Mouse (Mus musculus) intestine, embryonic 14.5 days (tissue): ENCODE data around the gene Nupr1. TPM values are rescaled to one million over a fixed set of nuclear protein-coding genes. Genes with fewer than 3 reads are reported as not detected.

Experiments
- ATAC-seq: fragments of 200-750 bp; cut with Nextera tagmentation; replicated peaks from 2 replicates; pipeline ENCODE4 v1.8.0; 2017; ENCODE audit warnings: low read depth, moderate number of reproducible peaks, moderate TSS enrichment, moderate library complexity; ENCODE audit not compliant: low FRiP score, low TSS enrichment
- DNase-seq: peaks from one replicate; pipeline ENCODE4 v3.0.0-alpha.2; 2018; ENCODE audit warnings: low spot score
- H3K27ac ChIP-seq: fragments of 300-500 bp; sonication (generic); 2 replicates; pipeline ENCODE4 v1.5.1; 2014; ENCODE audit warnings: low read depth, mild to moderate bottlenecking, control low read depth
- H3K27me3 ChIP-seq: fragments of 300-500 bp; sonication (generic); replicated peaks from 2 replicates; pipeline ENCODE4 v1.6.1; 2014; ENCODE audit warnings: low read length, control low read depth; ENCODE audit not compliant: control insufficient read depth, insufficient read depth
- H3K36me3 ChIP-seq: fragments of 300-500 bp; sonication (generic); 2 replicates; pipeline ENCODE4 v1.6.1; 2014; ENCODE audit warnings: low read length, control low read depth; ENCODE audit not compliant: control insufficient read depth, insufficient read depth
- H3K4me1 ChIP-seq: fragments of 300-500 bp; sonication (generic); replicated peaks from 2 replicates; pipeline ENCODE4 v1.6.1; 2014; ENCODE audit warnings: low read length, control low read depth, mixed read lengths; ENCODE audit not compliant: control insufficient read depth, insufficient read depth
- H3K4me2 ChIP-seq: fragments of 300-500 bp; sonication (generic); 2 replicates; pipeline ENCODE4 v1.6.1; 2014; ENCODE audit warnings: low read length
- H3K4me3 ChIP-seq: fragments of 300-500 bp; sonication (generic); 2 replicates; pipeline ENCODE4 v1.5.1; 2014; ENCODE audit warnings: low read depth, low read length, control low read depth, mixed read lengths
- H3K9ac ChIP-seq: fragments of 300-500 bp; sonication (generic); 2 replicates; pipeline ENCODE4 v1.6.1; 2014; ENCODE audit warnings: mild to moderate bottlenecking, low read length
- H3K9me3 ChIP-seq: fragments of 300-500 bp; sonication (generic); 2 replicates; pipeline ENCODE4 v1.6.1; 2016; ENCODE audit warnings: low read length, control low read depth; ENCODE audit not compliant: control insufficient read depth
- WGBS: fragments of 180-500 bp; shearing (Covaris S2); extraction: QIAGEN DNeasy Blood & Tissue Kit; methylation state at CpG from one replicate; pipeline ENCODE4 v1.1.7; 2014; 5-methylcytosine and 5-hydroxymethylcytosine counted together
- polyA plus RNA-seq: library from polyadenylated mRNA; unstranded; fragments of >200 nt; fragmentation: Nextera tagmentation; extraction: Ambion mirVana; gene quantifications from 2 replicates; pipeline ENCODE4 v1.2.1, GENCODE M21; 2014

The Nupr1 gene
- polyA plus RNA-seq, 1 experiment from 2014 or later = 27.3 TPM

DNA sequence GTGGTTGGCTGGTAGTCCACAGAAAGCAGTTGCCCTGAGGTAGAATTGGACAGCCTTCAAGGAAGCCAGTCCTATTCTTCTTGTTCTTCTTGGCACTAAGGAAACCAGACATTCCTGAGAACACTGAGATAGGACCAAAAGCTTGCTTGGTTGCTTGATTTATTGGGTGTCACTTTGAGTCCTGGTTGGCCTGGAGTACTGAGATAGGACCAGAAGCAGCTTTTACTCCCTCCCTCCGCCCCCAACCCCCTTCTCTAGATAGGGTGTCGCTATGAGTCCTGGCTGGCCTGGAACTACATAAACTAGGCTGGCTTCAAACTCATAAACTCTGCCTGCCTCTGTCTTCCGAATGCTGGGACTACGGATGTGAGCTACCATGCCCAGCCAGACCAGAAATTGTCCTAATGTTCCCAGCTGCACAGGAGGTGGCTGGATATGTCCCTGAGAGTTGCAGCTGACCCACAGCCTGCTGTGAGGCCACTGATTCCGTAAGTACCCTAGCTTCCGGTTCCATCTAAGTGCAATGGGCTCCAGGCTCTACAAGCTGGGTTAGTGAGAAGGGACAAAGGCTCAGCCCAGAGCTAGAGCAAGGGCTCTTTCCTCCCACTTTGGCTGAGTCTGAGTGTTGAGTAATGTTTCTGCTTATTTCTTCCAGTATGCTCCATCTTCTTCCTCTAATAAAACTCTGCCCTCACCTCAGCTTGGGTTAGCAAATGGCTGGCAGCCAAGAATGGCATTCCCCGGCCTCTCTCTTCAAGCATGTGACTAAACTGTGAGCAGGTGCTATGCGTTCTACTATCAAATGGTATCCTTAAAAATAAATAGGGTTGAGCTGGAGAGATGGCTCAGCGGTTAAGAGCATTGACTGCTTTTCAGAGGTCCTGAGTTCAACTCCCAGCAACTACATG, 9.0 kb downstream of the Nupr1 start:
- H3K9ac ChIP-seq = no peak overlapping the region
- no peak for DNase-seq
- ATAC-seq = no peak

DNA sequence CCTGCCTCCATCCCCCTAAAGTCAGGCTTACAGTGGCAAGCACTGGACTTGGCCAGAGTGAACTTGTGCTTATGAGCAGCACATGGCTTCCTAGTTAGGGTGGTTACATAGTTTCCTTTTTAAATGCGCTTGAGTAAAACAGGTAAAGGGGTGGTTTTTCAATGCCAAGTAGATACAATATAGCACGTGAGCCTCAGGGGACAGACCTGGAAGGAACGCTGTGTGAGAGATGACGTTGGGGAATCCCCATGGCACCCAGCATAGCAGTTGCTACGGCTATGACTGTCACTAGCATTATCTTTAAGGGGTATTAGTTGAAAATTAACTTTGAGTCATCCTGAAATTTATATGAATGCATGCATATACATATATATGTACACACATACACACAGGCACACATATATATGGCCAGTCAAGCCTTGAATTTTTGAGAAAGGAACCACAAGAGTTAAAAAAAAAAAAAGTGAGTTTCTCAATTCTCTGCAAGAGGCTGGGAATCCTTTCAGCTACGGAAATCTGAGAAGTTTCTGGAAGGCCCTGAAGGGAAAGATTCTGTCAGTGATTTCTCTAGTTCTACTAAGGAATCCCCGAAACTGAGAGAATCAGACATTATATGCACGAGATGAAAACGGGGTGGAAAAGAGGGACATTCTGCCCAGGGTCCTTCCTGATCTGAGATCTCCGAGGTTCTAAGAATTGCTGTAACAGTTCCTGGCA, 10.9 kb downstream of the Nupr1 start:
- Histone ChIP-seq H3K36me3 (no peaks in the 10 kb centered on the region), H3K4me2 (no peak overlapping the region), H3K4me3 (no peak overlapping the region), H3K4me1 (no peaks in the 10 kb centered on the region), H3K9me3 (no peaks in the 10 kb centered on the region), H3K27ac (no peak overlapping the region), H3K27me3 (no peaks in the 10 kb centered on the region), H3K9ac (no peak overlapping the region)
- 75% methylated on average over 10 of the region's 10 CpGs for WGBS
- DNase-seq (no peak), ATAC-seq (no peak)

More for the DNA sequence above, 9.0 kb downstream of the Nupr1 start:
- H3K27ac ChIP-seq = no peak overlapping the region
- H3K4me2 ChIP-seq = no peak overlapping the region
- no peaks in the 10 kb centered on the region for H3K27me3 ChIP-seq
- no peaks in the 10 kb centered on the region for H3K9me3 ChIP-seq
- no peaks in the 10 kb centered on the region for H3K36me3 ChIP-seq
- 72% methylated on average over 9 of the region's 9 CpGs for WGBS
- no peak overlapping the region for H3K4me3 ChIP-seq
- H3K4me1 ChIP-seq = no peaks in the 10 kb centered on the region

DNA sequence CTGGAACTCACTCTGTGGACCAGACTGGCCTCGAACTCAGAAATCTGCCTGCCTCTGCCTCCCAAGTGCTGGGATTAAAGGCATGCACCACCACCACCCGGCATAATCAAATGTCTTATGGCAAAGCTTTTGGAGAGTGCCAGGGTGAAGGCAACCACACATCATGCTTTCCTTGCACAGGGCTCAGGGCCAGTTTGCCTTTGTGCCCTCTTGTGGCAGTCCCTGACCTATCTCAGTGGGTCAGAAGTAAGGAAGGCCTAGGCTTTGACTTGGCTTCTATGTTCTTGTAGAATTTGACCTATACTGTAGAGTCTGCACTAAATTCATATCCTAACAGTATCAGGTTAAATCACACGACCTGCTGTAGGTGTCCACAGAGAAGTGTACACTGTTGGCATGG, 14.0 kb downstream of the Nupr1 start:
- Histone ChIP-seq H3K4me3 (no peak overlapping the region), H3K36me3 (no peaks in the 10 kb centered on the region), H3K9ac (no peak overlapping the region), H3K27ac (no peak overlapping the region), H3K27me3 (no peaks in the 10 kb centered on the region), H3K9me3 (no peaks in the 10 kb centered on the region), H3K4me2 (no peak overlapping the region), H3K4me1 (no peaks in the 10 kb centered on the region)
- no peak for DNase-seq
- 67% methylated on average over 3 of the region's 3 CpGs for WGBS
- no peak for ATAC-seq

DNA sequence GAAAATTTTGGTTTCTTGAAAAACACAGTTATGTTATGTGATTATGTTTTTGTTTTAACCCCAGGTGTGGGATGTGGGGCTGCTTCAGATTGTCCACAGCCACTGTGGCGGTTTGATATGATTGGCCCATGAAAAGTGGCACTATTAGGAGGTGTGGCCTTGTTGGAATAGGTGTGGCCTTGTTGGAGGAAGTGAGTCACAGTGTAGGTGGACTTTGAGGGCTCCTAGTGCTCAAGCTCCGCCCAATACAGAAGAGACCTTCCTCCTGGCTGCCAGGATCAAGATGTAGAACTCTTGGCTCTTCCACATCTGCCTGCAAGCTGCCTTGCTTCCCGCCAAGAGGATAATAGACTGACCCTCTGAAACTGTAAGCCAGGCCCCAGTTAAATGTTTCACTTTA, 17.9 kb downstream of the Nupr1 start:
- ATAC-seq (no peak), DNase-seq (no peak)
- Histone ChIP-seq H3K4me2 (no peak overlapping the region), H3K36me3 (no peaks in the 10 kb centered on the region), H3K4me3 (no peak overlapping the region), H3K27ac (no peak overlapping the region), H3K27me3 (no peaks in the 10 kb centered on the region), H3K4me1 (no peaks in the 10 kb centered on the region), H3K9me3 (no peaks in the 10 kb centered on the region), H3K9ac (no peak overlapping the region)
- 76% methylated on average over 3 of the region's 3 CpGs for WGBS

DNA sequence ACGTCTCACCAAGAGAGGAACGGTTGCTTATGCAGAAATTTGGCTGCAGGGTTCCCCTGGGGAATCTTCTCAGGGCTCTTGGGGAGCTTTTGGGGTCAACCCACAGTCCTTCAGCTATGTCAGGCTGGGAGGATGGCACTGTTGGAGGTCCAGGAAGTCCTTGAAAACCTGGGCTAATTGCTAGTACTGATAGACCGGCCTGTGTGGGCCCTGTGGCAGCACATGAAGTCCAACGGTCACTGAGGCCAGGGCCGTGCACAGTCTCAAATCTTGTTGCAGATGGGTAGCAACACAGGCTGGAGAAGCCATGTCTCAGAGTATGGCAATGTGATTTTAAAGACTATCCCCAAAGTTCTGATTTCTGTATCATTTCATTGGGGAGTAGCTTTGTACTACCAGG, 22.9 kb downstream of the Nupr1 start:
- DNase-seq = no peak
- 86% methylated on average over 5 of the region's 5 CpGs for WGBS
- Histone ChIP-seq H3K9ac (no peak overlapping the region), H3K4me2 (no peak overlapping the region), H3K36me3 (no peaks in the 10 kb centered on the region), H3K4me3 (no peak overlapping the region), H3K4me1 (no peaks in the 10 kb centered on the region), H3K27me3 (no peaks in the 10 kb centered on the region), H3K9me3 (no peaks in the 10 kb centered on the region), H3K27ac (no peak overlapping the region)
- no peak for ATAC-seq

DNA sequence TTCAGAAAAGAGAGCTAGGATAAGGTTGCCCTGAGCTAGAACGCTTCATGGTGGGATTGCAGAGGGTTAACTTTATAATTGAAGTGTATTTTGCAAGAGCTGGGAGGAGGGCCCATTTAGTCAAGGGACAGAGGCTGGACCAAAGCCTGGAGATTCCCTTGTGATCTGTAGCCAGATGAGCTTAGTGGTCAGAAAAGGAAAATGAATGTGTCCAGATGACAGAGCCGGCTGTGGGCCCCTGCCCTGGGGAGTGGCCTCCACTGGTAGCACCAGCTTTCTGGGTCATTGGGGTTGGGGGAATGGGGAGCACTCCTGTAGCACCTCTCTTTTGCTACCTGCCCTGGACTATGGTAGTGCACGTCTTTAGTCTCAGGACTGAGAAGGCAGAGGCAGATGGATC, 23.6 kb downstream of the Nupr1 start:
- H3K9ac ChIP-seq = no peak overlapping the region
- no peak for ATAC-seq
- H3K9me3 ChIP-seq = no peaks in the 10 kb centered on the region
- no peaks in the 10 kb centered on the region for H3K36me3 ChIP-seq
- no peak overlapping the region for H3K4me3 ChIP-seq
- 79% methylated on average over 3 of the region's 3 CpGs for WGBS
- no peak overlapping the region for H3K27ac ChIP-seq
- no peaks in the 10 kb centered on the region for H3K4me1 ChIP-seq
- DNase-seq = no peak
- H3K4me2 ChIP-seq = no peak overlapping the region
- no peaks in the 10 kb centered on the region for H3K27me3 ChIP-seq

DNA sequence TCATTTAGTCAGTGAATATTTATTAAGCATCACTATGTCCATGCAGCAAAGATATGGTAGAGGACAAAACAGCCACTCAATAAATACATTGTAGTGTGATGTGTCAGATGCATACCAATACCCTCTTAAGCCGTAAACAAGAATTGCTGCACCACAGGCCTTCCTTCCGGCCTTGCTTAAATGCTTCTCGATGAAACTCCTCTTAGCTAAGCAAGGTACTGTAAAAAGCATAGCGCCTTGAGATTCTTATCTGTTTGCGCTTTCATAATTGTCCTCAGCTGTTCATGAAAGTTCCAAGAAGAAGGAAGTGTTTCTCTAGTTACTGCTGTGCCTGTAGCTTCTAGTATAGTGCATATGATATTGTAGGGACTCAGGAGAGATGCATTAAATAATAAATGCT, 24.1 kb downstream of the Nupr1 start:
- Histone ChIP-seq H3K9me3 (no peaks in the 10 kb centered on the region), H3K4me2 (no peak overlapping the region), H3K4me1 (no peaks in the 10 kb centered on the region), H3K27me3 (no peaks in the 10 kb centered on the region), H3K4me3 (no peak overlapping the region), H3K36me3 (no peaks in the 10 kb centered on the region), H3K9ac (no peak overlapping the region), H3K27ac (no peak overlapping the region)
- no peak for DNase-seq
- 81% methylated on average over 5 of the region's 5 CpGs for WGBS
- no peak for ATAC-seq

DNA sequence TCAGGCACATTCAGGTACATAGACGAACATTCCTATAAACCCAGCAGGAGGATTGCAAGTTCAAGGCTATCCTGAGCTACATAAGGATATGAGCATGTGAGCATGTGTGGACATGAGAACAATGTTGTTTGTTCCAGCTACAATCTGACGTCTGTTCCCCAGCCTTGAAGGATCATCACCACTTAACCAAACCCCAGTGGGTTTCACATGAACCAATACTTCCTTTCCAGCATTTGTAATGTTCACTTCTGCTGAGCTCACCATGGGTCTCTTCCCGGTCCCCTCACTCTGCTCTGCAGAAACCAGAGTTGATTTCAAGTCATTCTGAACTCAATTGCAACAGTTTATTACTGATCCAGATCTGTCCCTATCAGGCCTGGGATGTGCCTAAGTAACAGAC, 28.0 kb downstream of the Nupr1 start:
- no peaks in the 10 kb centered on the region for H3K27me3 ChIP-seq
- WGBS = 81% methylated on average over 3 of the region's 3 CpGs

More for the DNA sequence above, 28.0 kb downstream of the Nupr1 start:
- Histone ChIP-seq H3K4me3 (no peak overlapping the region), H3K36me3 (no peaks in the 10 kb centered on the region), H3K4me2 (no peak overlapping the region), H3K4me1 (no peaks in the 10 kb centered on the region), H3K9me3 (no peaks in the 10 kb centered on the region), H3K9ac (no peak overlapping the region), H3K27ac (no peak overlapping the region)
- ATAC-seq (no peak), DNase-seq (no peak)
